Mouse (Mus musculus): ENCODE results near the gene Mmp24. TPM values are rescaled to one million over a fixed set of nuclear protein-coding genes. Genes with fewer than 3 reads are reported as not detected.

Gene Mmp24
- 0.14 TPM for polyA plus RNA-seq (2014; fragmentation: Illumina TruSeq; extraction: RNeasy Lipid Tissue Mini Kit (QIAGEN cat#74804); ENCODE audit: low read depth, low replicate concordance)

GRCm38 (mm10) chr2:155774927-155775684 lies at the start of gene Mmp24:
Gene Mmp24 (plus strand): TSS chr2:155775342.

DNA sequence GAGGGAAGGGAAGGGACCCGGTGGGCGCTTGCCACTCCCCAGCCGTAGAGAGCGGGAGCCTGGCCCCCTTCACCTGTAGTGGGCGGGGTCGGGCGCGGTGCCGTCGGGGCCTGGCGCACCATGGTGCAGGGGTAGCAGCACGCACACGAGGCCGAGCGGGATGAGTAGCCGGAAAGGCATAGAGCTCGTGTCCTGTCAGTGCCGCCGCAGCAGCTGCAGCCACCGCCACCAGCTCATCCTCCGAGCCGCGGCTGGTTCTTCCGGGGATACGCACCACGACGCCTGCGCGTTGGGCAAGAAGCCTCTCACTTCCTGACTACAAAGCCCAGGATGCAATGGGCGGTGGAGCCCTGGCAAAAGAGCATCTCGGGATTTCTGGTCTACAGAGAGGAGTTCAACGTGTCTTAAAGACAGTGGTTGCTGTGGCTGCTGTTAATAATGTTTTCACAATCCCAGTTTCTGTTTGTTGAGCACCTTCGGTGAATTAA lies 45.9 kb upstream of the Mmp24 start, which contains the start of gene Edem2:
Edem2 (minus strand) TSS at position 318 of the 488 bp plus-strand sequence.

GRCm38 (mm10) chr2:155735766-155736165 lies 39.4 kb upstream of the Mmp24 start, which contains the start of gene Gm17581:
Gene Gm17581 (minus strand): TSS chr2:155735866.

GRCm38 (mm10) chr2:155751014-155751786 lies 23.9 kb upstream of the Mmp24 start, which contains the start of gene Procr:
Gene Procr (plus strand): TSS chr2:155751117.

GRCm38 (mm10) chr2:155819392-155819448 lies 44.1 kb downstream of the Mmp24 start, which contains the start of gene BC029722:
Gene BC029722 (minus strand): TSS chr2:155819426.

GRCm38 (mm10) chr2:155826630-155827424 lies 51.7 kb downstream of the Mmp24 start, which contains the start of gene Eif6:
Gene Eif6 (minus strand): TSS chr2:155826925.

DNA sequence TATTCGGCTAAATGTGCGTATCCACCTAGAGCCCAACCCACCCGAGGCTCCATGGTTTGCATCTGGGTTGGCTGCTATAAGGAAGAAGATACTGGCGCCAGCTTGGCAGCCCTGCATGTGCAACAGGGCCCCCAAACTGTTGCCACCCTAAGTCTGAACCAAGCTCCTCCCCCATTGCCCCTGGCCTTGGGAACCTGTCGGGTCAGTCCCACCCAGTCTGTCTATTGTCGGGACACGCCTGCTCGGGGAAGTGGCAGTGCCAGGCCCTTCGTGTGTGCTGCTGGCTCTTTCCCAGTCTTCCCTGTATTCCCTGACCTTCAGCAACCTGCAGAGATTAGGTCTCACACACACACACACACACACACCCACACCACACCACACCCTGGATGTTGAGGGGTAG lies 59.6 kb downstream of the Mmp24 start, which contains the start of gene Fam83c:
Fam83c (minus strand) TSS at position 123 of the 400 bp plus-strand sequence.

Other genes starting within 250 kb of the Mmp24 start
- gene Gss, start 182.5 kb upstream of the Mmp24 start, polyA plus RNA-seq (2014; fragmentation: Illumina TruSeq; extraction: RNeasy Lipid Tissue Mini Kit (QIAGEN cat#74804); ENCODE audit: low read depth, low replicate concordance), result 1.1 TPM
- gene Myh7b, start 164.1 kb upstream of the Mmp24 start, polyA plus RNA-seq (2014; fragmentation: Illumina TruSeq; extraction: RNeasy Lipid Tissue Mini Kit (QIAGEN cat#74804); ENCODE audit: low read depth, low replicate concordance), result not detected
- gene Trpc4ap, start 83.0 kb upstream of the Mmp24 start, polyA plus RNA-seq (2014; fragmentation: Illumina TruSeq; extraction: RNeasy Lipid Tissue Mini Kit (QIAGEN cat#74804); ENCODE audit: low read depth, low replicate concordance), result 88.4 TPM
- gene Edem2, start 45.9 kb upstream of the Mmp24 start, polyA plus RNA-seq (2014; fragmentation: Illumina TruSeq; extraction: RNeasy Lipid Tissue Mini Kit (QIAGEN cat#74804); ENCODE audit: low read depth, low replicate concordance), result 8.4 TPM
- gene Gm17581, start 39.5 kb upstream of the Mmp24 start, polyA plus RNA-seq (2014; fragmentation: Illumina TruSeq; extraction: RNeasy Lipid Tissue Mini Kit (QIAGEN cat#74804); ENCODE audit: low read depth, low replicate concordance), result not detected
- gene Procr, start 24.2 kb upstream of the Mmp24 start, polyA plus RNA-seq (2014; fragmentation: Illumina TruSeq; extraction: RNeasy Lipid Tissue Mini Kit (QIAGEN cat#74804); ENCODE audit: low read depth, low replicate concordance), result 0.29 TPM
- gene BC029722, start 44.1 kb downstream of the Mmp24 start, polyA plus RNA-seq (2014; fragmentation: Illumina TruSeq; extraction: RNeasy Lipid Tissue Mini Kit (QIAGEN cat#74804); ENCODE audit: low read depth, low replicate concordance), result 4.8 TPM
- gene Eif6, start 51.6 kb downstream of the Mmp24 start, polyA plus RNA-seq (2014; fragmentation: Illumina TruSeq; extraction: RNeasy Lipid Tissue Mini Kit (QIAGEN cat#74804); ENCODE audit: low read depth, low replicate concordance), result 6.4 TPM
- not detected for gene Fam83c, start 59.5 kb downstream of the Mmp24 start, polyA plus RNA-seq (2014; fragmentation: Illumina TruSeq; extraction: RNeasy Lipid Tissue Mini Kit (QIAGEN cat#74804); ENCODE audit: low read depth, low replicate concordance)
- gene Uqcc1, start 155.0 kb downstream of the Mmp24 start, polyA plus RNA-seq (2014; fragmentation: Illumina TruSeq; extraction: RNeasy Lipid Tissue Mini Kit (QIAGEN cat#74804); ENCODE audit: low read depth, low replicate concordance), result 71.1 TPM
- not detected for gene Gm15557, start 165.4 kb downstream of the Mmp24 start, polyA plus RNA-seq (2014; fragmentation: Illumina TruSeq; extraction: RNeasy Lipid Tissue Mini Kit (QIAGEN cat#74804); ENCODE audit: low read depth, low replicate concordance)
- gene Gdf5, start 170.0 kb downstream of the Mmp24 start, polyA plus RNA-seq (2014; fragmentation: Illumina TruSeq; extraction: RNeasy Lipid Tissue Mini Kit (QIAGEN cat#74804); ENCODE audit: low read depth, low replicate concordance), result not detected
- 1.7 TPM for gene Cep250, start 181.1 kb downstream of the Mmp24 start, polyA plus RNA-seq (2014; fragmentation: Illumina TruSeq; extraction: RNeasy Lipid Tissue Mini Kit (QIAGEN cat#74804); ENCODE audit: low read depth, low replicate concordance)
- gene 6430550D23Rik, start 232.6 kb downstream of the Mmp24 start, polyA plus RNA-seq (2014; fragmentation: Illumina TruSeq; extraction: RNeasy Lipid Tissue Mini Kit (QIAGEN cat#74804); ENCODE audit: low read depth, low replicate concordance), result 12.2 TPM
- gene Ergic3, start 232.7 kb downstream of the Mmp24 start, polyA plus RNA-seq (2014; fragmentation: Illumina TruSeq; extraction: RNeasy Lipid Tissue Mini Kit (QIAGEN cat#74804); ENCODE audit: low read depth, low replicate concordance), result 35.8 TPM

Data from testis, adult 10 weeks (tissue).